Mouse (Mus musculus): Measurements from ENCODE around the gene Gm19345. TPM values are rescaled to one million over a fixed set of nuclear protein-coding genes. Genes with fewer than 3 reads are reported as not detected.

Gene Gm19345
- total RNA-seq, 2 experiments from 2014 or later: 1.7 to 2.2 TPM

- no peak for DNase-seq (ENCODE audit: extremely low spot score in 1 of 2, low spot score in 2 of 2)
- no peak overlapping the region for H3K4me3 ChIP-seq
- intact Hi-C loops (cut with DNase I): no loop called here
- TF ChIP-seq CTCF (IDR thresholded peaks at IDR 0.05): peak; percentile 77
- H3K27ac ChIP-seq: no peak overlapping the region
These were observed 38.1 kb downstream of the Gm19345 start for GRCm38 (mm10) chr7:19889881-19890280.

Other genes with a start within 250 kb of the Gm19345 start
- 10 to 100 TPM; 92.7 to 98.3 TPM for gene Clasrp, start 247.5 kb upstream of the Gm19345 start, total RNA-seq (2021)
- gene Relb, start 222.6 kb upstream of the Gm19345 start, total RNA-seq (2021): 1 to 10 TPM; 7.2 to 7.7 TPM
- 100 to 1,000 TPM; 137 to 139 TPM for gene Clptm1, start 187.0 kb upstream of the Gm19345 start, total RNA-seq (2021)
- not detected for gene Apoc2, start 174.1 kb upstream of the Gm19345 start, total RNA-seq (2021)
- gene Gm44805, start 170.6 kb upstream of the Gm19345 start, total RNA-seq (2021): not detected
- not detected for gene Apoc4, start 170.5 kb upstream of the Gm19345 start, total RNA-seq (2021)
- gene Apoc1, start 159.3 kb upstream of the Gm19345 start, total RNA-seq (2021): 1 to 10 TPM; 3.5 to 3.7 TPM
- gene Apoe, start 152.8 kb upstream of the Gm19345 start, total RNA-seq (2021): 1,000 to 10,000 TPM; 1,824 to 1,912 TPM
- gene Tomm40, start 136.6 kb upstream of the Gm19345 start, total RNA-seq (2021): 100 to 1,000 TPM; 117 TPM
- 1 to 10 TPM; 7.9 to 8.2 TPM for gene Nectin2, start 101.5 kb upstream of the Gm19345 start, total RNA-seq (2021)
- gene Bcam, start 81.0 kb upstream of the Gm19345 start, total RNA-seq (2021): 10 to 100 TPM; 12.2 to 15.1 TPM
- not detected for gene Cblc, start 55.2 kb upstream of the Gm19345 start, total RNA-seq (2021)
- under 1 TPM; 0.56 to 0.77 TPM for gene Bcl3, start 29.2 kb upstream of the Gm19345 start, total RNA-seq (2021)
- not detected for gene Ceacam16, start 9.3 kb downstream of the Gm19345 start, total RNA-seq (2021)
- not detected for gene Ceacam19, start 36.0 kb downstream of the Gm19345 start, total RNA-seq (2021)
- gene Pvr, start 69.2 kb downstream of the Gm19345 start, total RNA-seq (2021): 10 to 100 TPM; 14.6 to 14.8 TPM
- not detected for gene Igsf23, start 98.8 kb downstream of the Gm19345 start, total RNA-seq (2021)
- gene Ceacam20, start 113.4 kb downstream of the Gm19345 start, total RNA-seq (2021): not detected
- not detected for gene Nlrp9b, start 139.5 kb downstream of the Gm19345 start, total RNA-seq (2021)
- gene Vmn1r91, start 247.7 kb downstream of the Gm19345 start, total RNA-seq (2021): not detected